Mouse (Mus musculus): ENCODE data around the gene Dcdc2c.

DNA sequence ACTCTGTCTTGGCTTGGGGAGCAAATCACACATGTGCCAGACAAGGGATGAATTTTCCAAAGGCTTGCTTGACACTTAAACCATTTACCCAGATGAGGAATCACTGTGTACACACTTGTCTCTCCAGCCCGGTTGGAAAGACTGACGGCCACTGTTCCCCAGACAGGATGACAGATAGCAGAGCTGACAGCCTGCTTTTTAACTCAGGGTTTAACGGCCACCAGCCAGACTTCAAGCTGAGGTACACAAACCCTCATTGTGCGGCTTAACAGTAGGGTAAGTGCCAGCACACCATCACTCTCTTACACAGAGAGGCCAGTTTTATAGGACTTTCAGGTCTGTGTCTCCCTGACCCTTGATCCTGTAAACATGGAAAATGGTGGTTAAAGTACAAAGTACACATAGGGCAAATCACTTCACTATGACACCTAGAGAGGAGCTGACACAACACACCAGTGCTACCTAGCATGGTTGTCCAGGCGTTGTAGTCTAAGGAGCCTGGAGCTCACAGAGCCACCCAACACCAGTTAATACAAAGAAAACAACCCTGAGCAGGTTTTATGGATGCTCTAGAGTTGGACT, 42.4 kb downstream of the Dcdc2c start:
- TF ChIP-seq POLR2A (IDR thresholded peaks at IDR 0.05; ENCODE audit: insufficient read depth, low read depth, low read length): no peak
- TF ChIP-seq CTCF (IDR thresholded peaks at IDR 0.05): no peak
